Mouse (Mus musculus): ENCODE data around the gene Wdr20.

- no peak for TF ChIP-seq CTCF (IDR thresholded peaks at IDR 0.05; ENCODE audit: control insufficient read depth, insufficient read depth, insufficient read length)
- no peak for TF ChIP-seq MYOG (IDR thresholded peaks at IDR 0.05; ENCODE audit: control insufficient read depth, extremely low read depth, insufficient read length)
These were observed 34.2 kb downstream of the Wdr20 start for GRCm38 (mm10) chr12:110771961-110772360.

Measured in C2C12 (cell line).